Mouse (Mus musculus) kidney, adult 8-10 months (tissue): ENCODE data around the gene Wnk1.
A peak's percentile ranks its signal among the peaks of the same experiment; 100 is the strongest.
"Not testable (repeated sequence)": the region's sequence is repeated elsewhere in the genome, so short reads cannot be mapped to it uniquely, and the experiment has no call there.

ENCODE experiments used
- DNase-seq, 2 experiments: peaks; one replicate each; pipeline ENCODE4 v3.0.0; 2022

Gene Wnk1

DNA sequence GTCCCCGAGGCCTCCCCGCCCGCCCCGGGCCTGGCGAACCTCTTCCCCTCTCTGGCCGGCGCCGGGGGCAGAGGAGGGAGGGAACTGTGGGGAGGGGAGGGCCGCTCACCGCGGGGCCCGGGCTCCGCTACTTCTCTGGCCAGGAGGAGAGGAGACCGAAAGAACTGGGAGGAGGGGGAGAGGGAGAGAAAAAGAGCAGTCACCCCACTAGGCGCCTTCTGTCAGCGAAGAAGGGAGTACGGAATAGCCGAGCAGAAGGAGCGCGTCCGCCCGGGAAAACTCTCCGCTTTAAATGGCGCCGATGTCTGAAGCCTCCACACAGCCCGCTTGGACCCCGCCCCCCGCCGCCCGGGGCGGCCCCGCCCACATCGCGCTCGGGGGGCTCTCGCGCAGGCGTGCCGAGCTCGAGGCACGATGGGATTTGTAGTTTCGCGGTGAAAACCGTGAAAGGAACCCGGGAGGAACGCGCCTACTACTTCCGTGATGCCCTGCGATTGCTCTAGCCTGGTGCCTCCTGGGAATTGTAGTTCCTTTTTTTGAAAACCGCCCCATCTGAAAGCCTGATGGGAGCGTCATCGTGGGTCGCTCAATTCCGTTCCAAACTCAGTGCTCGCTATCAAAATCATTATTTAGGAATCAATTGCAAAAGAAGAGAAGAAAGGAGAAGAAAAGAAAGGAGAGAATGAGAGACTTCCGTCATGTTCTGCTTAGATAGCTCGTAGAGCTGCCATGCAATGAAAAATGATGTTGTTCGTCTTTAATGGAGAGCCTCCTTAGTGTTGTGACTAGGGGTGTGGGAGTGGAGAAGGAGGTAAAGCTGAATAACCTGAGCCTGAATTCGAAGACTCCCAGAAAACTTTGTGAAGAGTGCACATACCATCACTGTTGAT lies at the start of gene Wnk1:
TSS of gene Wnk1 (minus strand) at position 307 of the 890 bp plus-strand sequence.
- DNase-seq = peak; percentile 97 to 98

DNA sequence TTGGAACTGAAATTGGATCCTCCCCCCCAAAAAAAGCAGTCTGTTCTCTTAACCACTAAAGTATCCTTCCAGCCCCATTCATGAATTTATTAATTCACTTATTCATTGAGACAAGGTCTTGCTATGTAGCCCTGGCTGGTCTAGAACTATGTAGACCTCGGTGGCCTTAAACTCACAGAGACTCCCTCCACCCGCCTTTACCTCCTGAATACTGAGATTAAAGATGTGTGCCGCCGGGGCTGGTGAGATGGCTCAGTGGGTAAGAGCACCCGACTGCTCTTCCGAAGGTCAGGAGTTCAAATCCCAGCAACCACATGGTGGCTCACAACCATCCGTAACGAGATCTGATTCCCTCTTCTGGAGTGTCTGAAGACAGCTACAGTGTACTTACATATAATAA lies 48.6 kb upstream of the Wnk1 start:
- DNase-seq = not testable (repeated sequence)

DNA sequence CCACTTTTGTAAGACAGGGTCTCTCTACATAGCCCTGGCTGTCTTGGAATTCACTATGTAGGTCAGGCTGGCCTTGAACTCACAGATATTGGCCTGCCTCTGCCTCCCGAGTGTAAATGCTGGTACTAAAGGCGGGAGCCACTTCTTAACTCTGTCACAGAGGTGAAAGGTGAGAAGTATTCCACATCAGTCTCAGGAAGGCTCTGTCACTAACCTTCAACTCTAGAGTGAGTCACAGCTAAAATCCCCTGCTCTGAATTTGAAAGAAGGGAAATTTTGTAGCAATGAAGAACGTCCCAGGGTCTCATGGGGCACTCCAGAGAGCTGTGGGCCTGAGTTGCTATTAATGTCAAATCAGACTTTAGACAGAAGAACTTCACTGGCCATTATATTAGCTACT lies 47.4 kb upstream of the Wnk1 start:
- no peak for DNase-seq

DNA sequence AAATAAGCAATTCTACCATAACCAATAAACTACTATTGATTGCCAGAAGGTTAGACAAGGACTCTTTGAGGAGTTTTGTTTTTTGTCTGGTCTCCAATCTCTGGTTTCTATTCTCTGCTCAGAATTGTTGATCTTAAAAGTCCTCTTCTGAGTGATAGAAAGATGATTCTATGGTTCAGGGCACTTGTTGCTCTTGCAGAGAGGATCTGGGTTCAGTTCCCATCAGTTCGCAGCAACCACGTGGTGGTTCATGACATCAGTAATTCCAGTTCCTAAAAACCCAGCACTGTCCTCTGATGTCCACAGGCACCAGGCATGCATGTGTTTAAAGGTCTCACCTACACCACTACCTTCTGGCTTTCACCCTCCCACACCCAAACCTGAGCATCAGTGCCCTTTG lies 46.5 kb upstream of the Wnk1 start:
- DNase-seq = no peak

DNA sequence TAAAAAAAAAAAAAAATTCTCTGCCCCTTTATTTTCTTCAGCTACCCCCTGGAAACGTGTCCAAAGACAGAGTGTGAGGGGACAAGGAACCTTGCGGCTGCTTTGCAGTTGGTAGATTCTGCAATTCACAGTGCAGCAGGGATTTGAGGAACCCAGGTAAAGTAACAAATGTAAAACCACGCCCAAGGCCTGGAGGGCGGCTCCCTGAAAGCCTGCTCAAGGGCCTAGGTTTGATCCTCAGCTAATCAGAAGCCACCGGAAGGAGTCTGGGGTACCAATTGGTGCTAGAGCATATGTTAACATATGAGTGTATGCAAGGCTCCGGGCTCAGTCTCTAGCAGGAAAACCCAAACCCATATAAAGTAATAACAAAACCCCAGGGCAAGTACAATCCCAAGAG lies 45.0 kb upstream of the Wnk1 start:
- DNase-seq = no peak

DNA sequence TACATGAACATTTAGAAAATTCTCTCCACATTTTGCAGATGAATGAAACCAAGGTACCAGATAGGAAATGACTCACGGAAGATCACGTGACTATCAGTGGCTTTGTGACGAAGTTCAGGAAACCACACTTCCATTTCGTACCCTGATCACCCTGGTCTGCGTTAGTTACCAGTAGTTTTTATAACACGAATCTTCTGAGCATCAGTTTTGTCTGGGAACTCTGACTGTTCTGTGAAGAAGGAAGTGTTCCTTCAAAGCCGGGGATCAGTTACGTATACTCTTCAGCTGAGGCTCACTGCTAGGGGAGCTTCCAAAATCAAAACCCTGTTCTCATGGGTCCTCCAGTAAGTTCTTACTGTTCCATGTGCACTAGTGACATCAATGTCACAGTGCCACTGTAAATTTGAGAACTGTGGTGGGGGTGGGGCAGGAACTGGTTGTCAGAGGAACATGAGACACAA lies 44.5 kb upstream of the Wnk1 start:
- no peak for DNase-seq

DNA sequence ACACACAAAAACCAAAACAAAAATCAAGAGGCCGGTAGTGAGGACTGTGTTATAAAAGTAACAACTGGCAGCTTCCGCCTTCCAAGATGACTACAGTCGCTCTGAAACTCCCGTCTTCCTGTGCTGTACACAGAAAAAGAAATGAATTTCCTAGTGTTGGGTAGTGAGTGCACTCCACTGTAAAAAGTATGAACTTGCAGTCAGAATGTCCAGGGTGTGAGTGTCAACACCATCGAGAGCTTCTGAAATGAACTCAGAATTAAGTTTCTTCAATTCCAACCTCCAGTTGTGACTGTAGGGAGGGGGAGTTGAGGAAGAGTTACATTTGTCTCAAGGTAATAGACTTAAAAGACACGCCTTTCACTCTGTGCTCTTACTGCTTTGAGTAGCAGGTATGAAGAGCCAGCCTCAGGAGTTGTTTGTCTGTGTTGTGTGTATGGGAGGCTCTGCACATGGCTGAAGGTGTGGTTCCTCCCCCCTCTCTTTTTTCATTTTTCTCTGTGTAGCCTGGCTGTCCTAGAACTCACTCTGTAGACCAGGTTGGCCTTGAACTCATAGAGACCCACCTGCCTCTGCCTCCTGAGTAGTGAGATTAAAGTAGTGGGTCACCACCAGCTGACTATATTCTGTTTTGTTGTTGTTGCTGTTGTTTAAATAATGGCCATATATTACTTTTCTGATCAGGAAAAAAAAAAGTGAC lies 43.9 kb upstream of the Wnk1 start:
- DNase-seq = no peak

DNA sequence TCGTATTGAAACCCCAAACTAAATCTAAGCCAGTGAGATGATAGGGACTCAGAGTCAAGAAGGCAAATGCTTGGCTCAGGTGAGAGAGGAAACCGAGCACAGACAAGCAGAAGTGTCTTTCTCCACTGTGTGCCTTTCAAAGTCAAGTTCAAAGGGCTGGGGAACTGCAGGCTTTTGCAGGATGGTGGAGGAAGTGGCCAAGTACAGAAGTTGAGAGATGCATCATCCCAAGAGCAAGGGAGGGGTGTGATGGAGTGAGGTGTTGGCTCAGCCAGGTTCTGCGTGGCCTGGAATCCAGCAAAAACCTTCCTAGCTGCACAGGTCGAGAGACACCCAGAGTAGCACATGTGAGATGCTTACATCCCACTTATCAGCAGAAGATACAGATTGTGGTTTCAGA lies 43.0 kb upstream of the Wnk1 start:
- no peak for DNase-seq

DNA sequence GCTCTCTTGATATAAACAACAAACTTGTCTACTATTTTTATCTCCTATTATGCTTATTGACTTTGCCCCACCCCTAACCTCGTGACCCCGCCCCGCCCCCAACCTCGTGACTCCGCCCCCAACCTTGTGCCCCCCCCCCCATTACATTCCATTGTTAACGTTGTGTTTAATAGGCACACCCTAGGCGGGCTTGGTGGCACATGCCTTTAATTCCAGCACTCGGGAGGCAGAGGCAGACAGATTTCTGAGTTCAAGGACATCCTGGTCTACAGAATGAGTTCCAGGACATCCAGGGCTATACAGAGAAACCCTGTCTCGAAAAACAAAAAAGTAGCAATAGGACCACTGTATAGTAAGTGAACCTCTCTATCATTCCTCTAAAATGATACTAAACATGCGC lies 41.1 kb upstream of the Wnk1 start:
- DNase-seq = no peak

DNA sequence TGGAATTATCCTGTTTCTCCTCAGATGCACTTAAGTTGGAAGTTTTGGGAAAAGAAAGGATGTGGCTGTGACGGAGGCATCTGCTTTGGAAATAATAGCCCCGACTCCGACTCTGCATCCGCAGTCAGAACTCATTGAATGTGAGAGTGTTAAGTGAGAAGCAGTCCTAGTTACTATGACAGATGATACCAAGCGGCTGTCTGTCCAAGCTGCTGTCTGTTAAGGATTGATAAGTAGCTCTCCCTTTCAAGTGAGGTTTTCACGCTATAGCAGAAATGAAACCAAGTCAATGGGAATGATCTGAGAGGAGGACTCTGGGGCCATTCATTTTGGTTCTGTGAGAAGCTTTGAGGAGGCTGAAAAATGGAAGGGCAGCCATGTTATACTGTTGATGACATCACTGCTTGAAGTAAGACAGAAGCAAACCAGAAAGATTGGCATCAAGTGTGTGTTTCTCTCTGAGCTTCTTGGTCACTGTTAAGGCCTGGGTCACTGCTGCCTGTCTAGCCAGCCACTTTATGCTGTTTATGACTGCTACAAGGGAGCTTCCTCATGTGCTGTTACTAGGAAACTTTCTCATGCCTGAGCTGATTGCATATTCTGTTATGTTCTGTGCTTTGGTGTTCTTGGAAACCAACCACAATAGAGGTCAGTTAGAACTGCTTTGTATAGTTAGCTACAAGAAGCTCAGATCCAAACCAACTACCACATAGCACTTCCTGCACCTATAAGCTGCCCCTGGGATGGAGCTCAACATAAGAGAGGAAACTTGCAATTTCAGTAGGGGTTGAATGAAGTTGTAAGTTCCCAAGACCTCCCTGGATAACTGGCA lies 38.4 kb upstream of the Wnk1 start:
- no peak for DNase-seq

DNA sequence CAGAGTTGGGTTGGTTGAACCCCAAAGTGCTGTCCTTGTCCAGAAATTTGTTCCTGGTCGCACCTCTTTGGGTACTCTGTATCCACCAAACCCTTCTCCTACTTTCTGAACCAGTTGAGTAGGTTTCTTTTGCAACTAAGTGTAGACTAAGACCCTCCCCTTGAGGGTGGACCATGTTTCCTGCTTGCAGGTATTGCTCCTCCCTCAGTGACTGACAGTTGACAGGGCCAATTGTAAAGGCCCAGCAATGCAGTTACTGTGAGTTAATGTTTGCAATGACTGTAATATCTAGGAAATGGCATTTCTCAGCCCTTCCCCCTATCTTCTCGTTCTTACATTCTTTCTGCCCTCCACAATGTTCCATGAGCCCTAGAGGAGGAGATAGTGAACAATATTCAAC lies 34.2 kb upstream of the Wnk1 start:
- no peak for DNase-seq

DNA sequence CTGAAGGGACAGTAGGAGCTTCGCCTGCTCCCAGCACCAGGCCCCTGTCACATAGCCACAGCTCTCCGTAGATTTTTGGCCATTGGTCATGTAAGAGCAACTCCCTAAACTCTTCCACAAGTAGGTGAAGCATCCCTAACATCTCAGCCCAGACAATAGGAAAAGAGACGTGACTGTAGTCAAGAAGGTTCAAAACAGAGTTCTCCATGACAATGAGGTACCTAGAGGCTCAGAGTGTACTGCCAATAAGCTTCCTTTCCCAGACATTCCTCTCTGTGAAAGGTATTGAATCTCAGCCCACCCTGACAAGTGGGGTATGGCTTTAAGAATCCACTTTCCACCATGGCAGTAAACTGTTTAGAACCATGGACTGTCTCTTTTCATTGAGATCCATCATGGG lies 31.1 kb upstream of the Wnk1 start:
- no peak for DNase-seq

DNA sequence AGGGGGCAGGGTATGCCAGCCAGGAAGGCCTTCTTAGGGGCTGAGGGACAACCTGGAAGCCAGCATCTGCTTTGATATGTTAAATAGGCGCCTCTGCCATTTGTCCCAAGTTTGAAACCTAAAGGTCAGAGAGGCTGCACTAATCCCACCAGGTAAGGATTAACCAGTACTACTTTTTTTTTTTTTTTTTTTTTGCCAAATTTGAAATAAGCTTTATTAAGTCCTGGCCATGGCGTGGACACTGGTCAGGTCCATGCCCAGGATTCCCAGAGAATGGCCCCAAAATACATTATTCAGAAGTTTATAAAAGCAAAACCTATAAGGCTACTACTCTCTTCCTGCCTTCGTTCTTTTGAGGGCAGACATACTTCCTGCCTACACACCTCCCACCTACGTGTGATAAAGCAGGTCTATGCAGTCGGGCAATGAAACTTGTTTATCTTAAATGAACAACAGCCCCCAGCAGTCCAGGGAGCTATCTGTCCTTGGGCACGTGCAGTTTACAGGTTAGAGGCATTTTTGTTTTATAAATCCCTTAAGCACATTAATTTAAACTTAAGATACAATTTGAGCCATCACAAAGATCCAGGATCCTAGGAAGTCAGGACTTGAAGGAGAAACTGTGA lies 27.2 kb upstream of the Wnk1 start:
- no peak for DNase-seq

DNA sequence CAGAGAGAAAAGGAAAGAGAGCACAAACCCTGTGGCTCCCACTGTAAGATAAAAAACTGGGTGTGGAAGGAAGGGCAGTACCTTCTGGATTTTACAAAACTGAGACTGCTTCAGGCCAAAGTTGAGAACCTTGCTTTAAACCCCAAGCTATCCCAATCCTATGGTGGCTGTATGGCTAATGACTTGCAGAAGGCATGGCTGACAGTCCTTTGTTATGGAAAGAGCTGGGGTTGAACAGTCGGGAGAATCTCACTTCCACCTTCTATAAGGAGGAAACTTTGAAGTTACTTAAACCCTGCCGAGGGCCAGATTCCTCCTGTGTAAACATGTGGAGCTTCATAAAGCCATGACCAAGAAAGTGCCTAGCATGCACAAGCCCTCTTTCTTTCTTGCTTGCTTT lies 26.2 kb upstream of the Wnk1 start:
- no peak for DNase-seq

DNA sequence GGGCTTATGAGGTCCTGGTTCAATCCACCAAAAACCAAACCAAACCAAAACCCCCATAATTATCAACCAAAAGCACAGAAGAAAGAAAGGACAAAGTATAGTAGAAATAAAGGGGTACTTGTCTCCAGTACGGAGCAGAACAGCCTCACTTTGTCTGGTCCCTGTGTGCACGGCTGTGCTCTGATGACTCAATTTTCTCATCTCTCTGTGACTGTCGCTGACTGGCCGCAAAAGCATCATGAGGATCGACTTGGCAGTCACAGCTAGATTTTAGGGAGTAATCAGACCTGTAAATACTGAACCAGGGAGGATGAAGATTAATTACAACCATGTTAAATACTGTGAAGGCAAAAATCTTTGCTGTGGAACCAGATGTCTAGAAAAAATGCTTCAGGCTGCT lies 24.5 kb upstream of the Wnk1 start:
- no peak for DNase-seq

DNA sequence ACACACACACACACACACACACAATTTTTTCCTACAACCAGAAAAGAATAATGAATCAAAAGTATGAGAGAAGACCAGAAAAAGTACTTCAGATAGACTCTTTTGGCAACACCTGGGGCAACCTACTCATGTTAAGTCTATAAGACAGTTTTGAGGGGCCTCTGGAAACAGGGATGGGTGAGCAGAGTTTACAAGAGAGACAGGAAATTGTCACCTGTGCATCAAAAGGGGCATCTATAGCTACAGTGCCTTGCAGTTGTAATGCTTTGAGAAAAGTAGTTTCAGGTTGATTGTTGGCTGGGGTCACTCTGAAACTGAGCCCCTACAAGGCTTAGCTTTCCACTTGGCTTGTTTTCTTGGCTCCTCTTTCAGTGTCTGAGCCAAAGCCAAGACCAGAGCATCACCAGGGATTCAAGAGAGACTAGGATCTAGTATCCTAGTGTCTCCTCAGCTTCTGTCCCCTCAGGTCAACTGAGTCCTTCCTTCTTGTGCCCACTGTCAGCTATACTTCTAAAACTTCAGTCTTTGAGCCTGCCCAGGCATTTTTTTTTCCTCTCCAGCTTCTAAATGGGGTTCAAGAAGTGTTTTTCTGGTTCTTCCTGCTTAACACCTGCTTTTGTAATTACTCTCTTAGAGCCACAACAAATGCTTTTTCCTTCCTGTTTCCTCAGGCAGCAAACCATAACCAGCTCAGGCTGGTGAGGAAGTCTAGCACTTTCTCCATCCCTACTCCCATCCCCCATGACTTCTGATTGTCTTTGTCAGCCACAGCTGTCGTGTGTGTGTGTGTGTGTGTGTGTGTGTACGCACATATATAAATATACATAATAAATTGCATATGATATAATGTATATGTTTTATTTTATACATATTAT lies 17.4 kb upstream of the Wnk1 start:
- no peak for DNase-seq

DNA sequence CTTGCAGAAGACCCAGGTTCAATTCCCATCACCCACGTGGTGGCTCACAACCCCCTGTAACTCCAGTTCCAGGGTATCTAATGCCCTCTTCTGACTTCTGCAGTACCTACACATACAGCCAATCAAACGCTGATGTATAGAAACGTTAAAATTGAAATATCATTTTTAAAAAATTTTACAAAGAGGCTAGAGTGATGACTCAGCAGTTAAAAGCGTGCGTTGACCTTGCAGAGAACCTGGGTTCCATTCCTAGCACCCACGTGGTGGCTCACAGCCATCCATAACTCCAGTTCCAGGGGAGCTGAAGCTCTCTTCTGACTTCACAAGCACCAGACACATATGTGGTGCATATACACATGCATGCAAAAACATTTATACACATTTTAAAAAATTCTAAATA lies 15.9 kb upstream of the Wnk1 start:
- no peak for DNase-seq

DNA sequence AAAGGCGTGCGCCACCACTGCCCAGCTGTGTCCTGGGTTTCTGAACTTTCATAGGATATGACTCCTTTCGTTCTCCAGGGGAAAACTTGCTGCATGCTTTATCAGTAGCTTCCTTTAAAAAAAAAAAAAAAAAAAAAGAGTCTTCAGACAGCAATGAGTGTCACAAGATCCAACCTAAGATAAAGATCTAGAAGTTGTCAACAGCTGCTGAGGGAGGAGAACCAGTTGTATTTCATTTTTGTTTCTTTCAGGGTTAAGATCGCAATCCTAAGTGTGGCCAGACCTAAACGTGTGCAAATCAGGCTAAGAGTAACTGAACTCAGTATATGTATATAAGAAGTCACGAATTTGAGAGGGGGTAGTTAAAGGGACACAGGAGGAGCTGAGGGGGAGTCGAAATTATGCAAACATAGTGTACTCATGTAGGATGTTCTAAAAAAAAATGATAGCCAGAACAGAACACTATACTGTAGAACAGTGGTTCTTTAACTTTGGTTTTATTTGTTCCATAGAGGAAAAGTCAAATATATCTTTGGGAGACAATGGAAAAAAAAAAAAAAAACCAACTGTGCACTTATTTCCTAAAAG lies 9.3 kb upstream of the Wnk1 start:
- DNase-seq = no peak

DNA sequence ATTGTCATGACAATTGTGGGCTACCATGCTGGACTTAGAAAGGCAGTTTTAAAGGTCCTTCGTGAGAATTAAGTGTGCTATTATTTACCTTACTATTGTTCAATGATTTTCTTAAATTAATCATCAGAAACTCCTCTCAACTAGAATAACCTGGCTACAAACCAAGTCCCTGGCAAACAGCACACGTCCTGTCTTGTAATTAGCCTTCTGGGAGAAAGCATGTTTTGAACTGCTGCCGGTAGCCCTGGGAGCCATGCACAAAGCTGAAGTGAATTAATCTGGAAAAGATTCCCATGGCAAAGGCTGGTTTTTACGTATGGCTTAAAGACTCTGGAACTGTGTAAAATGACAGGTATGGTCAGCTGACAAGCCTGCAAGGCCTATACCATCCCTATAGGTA lies 6.9 kb upstream of the Wnk1 start:
- DNase-seq = no peak

DNA sequence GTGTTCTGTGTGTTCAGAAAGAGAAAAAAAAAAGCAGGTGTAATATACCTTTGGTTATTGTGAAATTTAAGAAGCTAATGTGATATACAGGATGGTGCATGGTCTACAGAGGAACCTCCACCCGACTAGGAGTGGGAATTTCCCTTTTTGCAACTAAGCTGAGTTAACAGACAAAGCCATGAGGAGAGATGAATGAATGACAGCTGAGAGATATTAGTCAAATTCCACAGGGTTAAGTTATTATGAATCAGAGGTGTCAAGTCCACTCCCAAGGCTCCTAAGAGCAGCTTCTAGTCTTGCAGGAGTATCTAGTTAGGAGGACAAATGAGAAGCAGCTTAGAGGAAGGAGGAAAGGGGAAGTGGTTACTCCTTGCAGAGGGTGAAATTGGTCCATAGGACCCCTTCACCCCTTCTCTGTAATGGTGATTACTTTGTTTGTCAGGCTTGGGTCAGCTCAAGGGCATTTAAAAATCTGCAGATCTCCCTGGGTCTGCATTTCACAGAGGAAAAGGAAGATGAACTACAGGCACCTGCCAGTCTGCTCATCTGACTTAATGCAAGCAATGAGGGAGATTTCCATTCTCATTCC lies 4.3 kb upstream of the Wnk1 start:
- DNase-seq = no peak

DNA sequence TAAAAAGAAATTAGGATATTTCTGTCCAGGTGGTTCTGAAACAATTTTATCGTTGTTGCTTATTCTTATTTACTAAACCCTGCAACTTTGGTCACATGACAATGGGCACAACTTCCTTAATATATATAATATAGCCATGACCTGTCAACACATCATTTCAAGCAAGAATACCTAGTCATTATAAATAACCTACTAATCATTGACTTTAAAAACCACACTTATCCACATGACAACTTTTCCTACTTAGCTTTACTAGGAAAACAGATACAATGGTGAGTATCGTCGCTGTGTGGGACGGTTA lies 2.0 kb upstream of the Wnk1 start:
- DNase-seq = no peak
